Mouse (Mus musculus) liver, postnatal 0 days (tissue): ENCODE data around the gene Syt8.

Experiments
- CTCF ChIP-seq: sonication (generic); IDR thresholded peaks from 2 replicates; pipeline ENCODE4 v1.5.1; 2016; ENCODE audit warnings: antibody characterized with exemption, low read depth
- EP300 ChIP-seq: IDR thresholded peaks from 2 replicates; pipeline ENCODE4 v1.6.1; 2016; ENCODE audit warnings: antibody characterized with exemption, low read depth, mild to moderate bottlenecking

GRCm38 (mm10) chr7:142439966-142440365 is 5.3 kb downstream of the Syt8 start:
- TF ChIP-seq CTCF = no peak
- no peak for TF ChIP-seq EP300
